Mouse (Mus musculus) heart, embryonic 11.5 days (tissue): Measurements from ENCODE around the gene Lats2. TPM values are rescaled to one million over a fixed set of nuclear protein-coding genes. Genes with fewer than 3 reads are reported as not detected.
"Not testable (repeated sequence)": the region's sequence is repeated elsewhere in the genome, so short reads cannot be mapped to it uniquely, and the experiment has no call there.

ENCODE experiments used
- ATAC-seq: fragments of 200-750 bp; cut with Nextera tagmentation; replicated peaks from 2 replicates; pipeline ENCODE4 v1.8.0; 2017; ENCODE audit warnings: moderate library complexity; ENCODE audit not compliant: insufficient number of reproducible peaks, low FRiP score, low TSS enrichment
- H3K27ac ChIP-seq: fragments of 300-500 bp; sonication (generic); 2 replicates; pipeline ENCODE4 v1.5.1; 2014; ENCODE audit warnings: mild to moderate bottlenecking, low read depth, low read length
- H3K27me3 ChIP-seq: fragments of 300-500 bp; sonication (generic); 2 replicates; pipeline ENCODE4 v1.6.1; 2014; ENCODE audit warnings: mild to moderate bottlenecking, low read length, mixed read lengths; ENCODE audit not compliant: control insufficient read depth, insufficient read depth
- H3K36me3 ChIP-seq: fragments of 300-500 bp; sonication (generic); 2 replicates; pipeline ENCODE4 v1.6.1; 2014; ENCODE audit warnings: mild to moderate bottlenecking, low read length, moderate library complexity, mixed read lengths; ENCODE audit not compliant: control insufficient read depth, insufficient read depth
- H3K4me1 ChIP-seq: fragments of 300-500 bp; sonication (generic); 2 replicates; pipeline ENCODE4 v1.6.1; 2014; ENCODE audit warnings: low read length; ENCODE audit not compliant: control insufficient read depth, insufficient read depth
- H3K4me2 ChIP-seq: fragments of 300-500 bp; sonication (generic); 2 replicates; pipeline ENCODE4 v1.6.1; 2014; ENCODE audit warnings: mild to moderate bottlenecking, moderate library complexity
- H3K4me3 ChIP-seq: fragments of 300-500 bp; sonication (generic); 2 replicates; pipeline ENCODE4 v1.5.1; 2014; ENCODE audit warnings: low read depth, low read length
- H3K9ac ChIP-seq: fragments of 300-500 bp; sonication (generic); 2 replicates; pipeline ENCODE4 v1.6.1; 2014; ENCODE audit warnings: mild to moderate bottlenecking, low read depth, low read length, moderate library complexity
- H3K9me3 ChIP-seq: fragments of 300-500 bp; sonication (generic); replicated peaks from 2 replicates; pipeline ENCODE4 v1.6.1; 2016; ENCODE audit warnings: low read length; ENCODE audit not compliant: control insufficient read depth
- WGBS: fragments of 180-500 bp; shearing (Covaris S2); extraction: QIAGEN DNeasy Blood & Tissue Kit; methylation state at CpG from one replicate; pipeline ENCODE4 v1.1.7; 2014; ENCODE audit not compliant: insufficient replicate concordance; 5-methylcytosine and 5-hydroxymethylcytosine counted together
- polyA plus RNA-seq: library from polyadenylated mRNA; unstranded; fragments of >200 nt; fragmentation: Nextera tagmentation; extraction: Ambion mirVana; gene quantifications from 2 replicates; pipeline ENCODE4 v1.2.1, GENCODE M21; 2014

Gene Lats2
- polyA plus RNA-seq, 1 experiment from 2014 or later, result 18.9 TPM

DNA sequence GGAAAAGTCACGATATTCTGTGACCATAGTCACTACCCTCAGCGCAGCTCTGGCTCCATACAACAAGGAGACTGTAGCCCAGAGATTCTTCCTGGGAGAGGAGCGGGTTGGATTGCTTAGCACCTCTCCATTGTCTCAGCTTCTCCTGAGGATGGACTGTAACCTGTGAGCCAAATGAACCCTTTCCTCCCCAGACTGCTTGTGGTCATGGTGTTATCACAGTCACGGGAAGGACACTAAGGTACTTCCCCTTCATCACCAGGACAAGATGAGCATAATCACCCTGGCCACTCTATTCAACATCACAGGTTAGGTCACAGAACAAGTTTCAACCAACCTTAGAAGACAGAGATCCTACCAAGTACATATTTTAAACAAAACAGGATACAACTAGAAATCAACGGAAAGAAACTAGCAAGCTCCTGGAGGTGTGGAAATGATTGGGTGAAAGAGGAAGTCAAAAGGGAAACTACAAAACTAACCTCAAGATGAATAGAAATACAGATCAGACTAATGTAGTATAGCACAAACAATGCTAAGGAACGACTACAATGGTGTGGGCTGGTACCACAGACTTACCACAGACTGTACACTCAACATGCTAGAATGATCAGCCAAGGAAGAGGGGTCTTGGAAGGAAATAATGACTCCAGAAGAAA, 14.1 kb upstream of the Lats2 start:
- WGBS, result 71% methylated on average over 6 of the region's 6 CpGs
- H3K27ac ChIP-seq, result no peak overlapping the region
- H3K4me3 ChIP-seq, result no peak overlapping the region
- no peaks in the 10 kb centered on the region for H3K36me3 ChIP-seq
- H3K4me1 ChIP-seq, result no peaks in the 10 kb centered on the region
- H3K4me2 ChIP-seq, result no peak overlapping the region
- H3K9me3 ChIP-seq, result no peaks in the 10 kb centered on the region
- no peak for ATAC-seq
- no peak overlapping the region for H3K9ac ChIP-seq
- H3K27me3 ChIP-seq, result no peaks in the 10 kb centered on the region

DNA sequence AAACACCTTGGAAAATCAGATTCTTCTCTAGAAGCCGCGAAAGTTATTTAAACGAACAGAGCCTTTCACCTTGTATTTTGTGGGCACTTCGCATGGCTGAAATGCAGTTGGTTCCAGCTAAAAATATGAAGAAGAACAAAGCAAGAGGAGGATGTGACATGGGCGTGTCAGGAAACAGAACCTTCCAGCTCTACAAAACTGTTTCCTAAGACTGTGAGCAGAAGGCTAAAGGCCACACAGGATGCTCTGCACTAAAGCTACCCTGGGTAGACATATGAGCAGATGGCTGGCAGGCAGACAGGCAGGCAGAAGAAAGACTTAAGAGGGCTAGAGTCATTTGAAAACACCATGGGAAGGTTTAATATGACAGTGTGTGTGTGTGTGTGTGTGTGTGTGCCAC, 10.9 kb upstream of the Lats2 start:
- 94% methylated on average over 5 of the region's 5 CpGs for WGBS
- H3K4me2 ChIP-seq, result no peak overlapping the region
- H3K4me3 ChIP-seq, result no peak overlapping the region
- H3K36me3 ChIP-seq, result no peaks in the 10 kb centered on the region
- no peak overlapping the region for H3K9ac ChIP-seq
- no peak for ATAC-seq
- H3K27ac ChIP-seq, result no peak overlapping the region
- H3K9me3 ChIP-seq, result no peaks in the 10 kb centered on the region
- H3K4me1 ChIP-seq, result no peaks in the 10 kb centered on the region
- H3K27me3 ChIP-seq, result no peaks in the 10 kb centered on the region

DNA sequence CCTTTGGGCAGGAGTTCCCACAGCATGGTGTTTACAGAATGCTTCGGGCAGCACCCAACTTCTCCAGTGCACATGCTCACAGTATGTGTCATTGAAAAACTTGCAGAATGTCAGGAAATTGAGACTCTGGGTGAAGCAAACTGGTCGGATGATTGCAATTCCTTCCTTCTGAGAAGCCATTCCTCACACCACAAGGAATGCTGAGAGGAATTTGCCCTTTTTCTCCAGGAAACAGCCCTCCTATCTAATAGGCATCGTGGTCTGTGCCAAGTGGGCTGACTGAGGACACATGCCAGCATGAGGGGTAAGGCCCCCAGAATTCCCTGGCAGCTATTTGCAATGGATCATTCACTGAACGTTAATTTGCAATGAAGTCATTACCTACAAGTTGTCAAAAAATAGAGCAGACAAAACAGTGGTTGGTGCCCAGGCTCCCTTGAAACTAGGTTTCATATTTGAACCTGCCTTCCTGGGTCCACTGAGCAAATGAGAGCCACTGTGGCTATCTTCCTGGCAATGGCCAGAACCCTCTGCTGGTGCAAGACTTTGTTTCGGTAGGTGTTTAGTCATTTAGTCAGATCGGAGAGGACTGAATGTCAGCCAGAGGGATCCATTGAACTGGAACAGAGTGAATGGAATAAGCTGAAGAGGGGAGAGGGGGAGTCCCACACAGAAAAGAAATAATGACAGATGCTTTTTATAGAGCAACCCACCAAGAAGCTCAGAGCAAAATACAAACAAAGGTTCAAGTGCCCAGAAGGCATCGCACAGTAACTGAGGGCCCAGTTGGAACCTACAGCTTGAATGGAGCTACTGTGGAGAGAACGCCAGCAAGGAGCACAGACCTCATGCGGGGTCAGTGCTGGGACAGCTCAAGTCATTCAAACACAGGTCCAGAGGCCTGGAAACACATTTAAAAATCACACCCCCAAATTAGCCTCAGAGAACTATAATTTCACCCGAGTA, 2.5 kb upstream of the Lats2 start:
- Histone ChIP-seq H3K4me1 (no peaks in the 10 kb centered on the region), H3K4me2 (no peak overlapping the region), H3K9ac (no peak overlapping the region), H3K27me3 (no peaks in the 10 kb centered on the region), H3K36me3 (no peaks in the 10 kb centered on the region), H3K27ac (no peak overlapping the region), H3K9me3 (no peaks in the 10 kb centered on the region), H3K4me3 (no peak overlapping the region)
- WGBS, result 62% methylated on average over 10 of the region's 10 CpGs
- ATAC-seq, result no peak

DNA sequence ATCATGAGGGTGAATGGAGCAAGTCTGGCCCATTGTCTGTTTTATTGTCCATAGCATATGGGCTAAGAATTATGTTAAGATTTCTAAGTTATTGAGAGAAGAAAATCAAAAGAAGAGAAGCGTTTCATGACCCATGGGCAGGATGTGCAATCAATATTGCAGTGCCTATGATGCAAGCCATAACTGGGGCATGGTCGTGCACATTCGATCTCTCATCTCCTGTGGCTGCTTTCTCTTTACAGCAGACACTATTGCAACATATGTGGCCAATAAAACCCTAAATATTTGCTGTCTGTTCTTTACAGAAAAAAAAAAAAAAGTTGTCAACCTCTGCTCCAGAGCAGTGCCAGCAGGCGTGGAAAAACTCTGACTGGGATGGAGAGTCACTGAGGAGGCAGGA, 2.1 kb downstream of the Lats2 start:
- WGBS, result 86% methylated on average over 4 of the region's 4 CpGs
- Histone ChIP-seq H3K4me1 (peaks cover 15% of the 10 kb centered on the region), H3K27me3 (no peaks in the 10 kb centered on the region), H3K4me3 (no peak overlapping the region), H3K9me3 (no peaks in the 10 kb centered on the region), H3K36me3 (no peaks in the 10 kb centered on the region), H3K27ac (no peak overlapping the region), H3K9ac (no peak overlapping the region), H3K4me2 (no peak overlapping the region)
- ATAC-seq, result no peak

DNA sequence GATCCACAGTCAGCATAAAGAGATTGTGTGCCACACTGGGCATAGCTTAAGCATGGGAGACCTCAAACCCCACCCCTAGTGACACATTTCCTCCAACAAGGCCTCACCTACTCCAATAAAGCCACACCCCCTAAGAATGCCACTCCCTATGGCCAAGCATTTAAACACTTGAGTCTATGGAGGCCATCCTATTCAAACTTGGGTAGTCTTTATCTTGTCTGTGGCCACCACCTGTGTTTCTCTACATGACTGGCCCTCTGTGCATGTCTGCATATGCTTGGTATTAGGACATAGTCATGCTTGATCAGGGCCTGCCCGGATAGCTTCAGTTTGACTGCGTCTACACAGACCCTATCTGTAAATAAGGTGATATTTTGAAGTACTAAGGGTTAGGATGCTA, 2.5 kb downstream of the Lats2 start:
- Histone ChIP-seq H3K36me3 (no peaks in the 10 kb centered on the region), H3K9me3 (no peaks in the 10 kb centered on the region), H3K27me3 (no peaks in the 10 kb centered on the region), H3K27ac (no peak overlapping the region), H3K9ac (no peak overlapping the region), H3K4me3 (no peak overlapping the region), H3K4me1 (peaks cover 15% of the 10 kb centered on the region), H3K4me2 (no peak overlapping the region)
- 90% methylated on average over 2 of the region's 2 CpGs for WGBS
- ATAC-seq, result no peak

DNA sequence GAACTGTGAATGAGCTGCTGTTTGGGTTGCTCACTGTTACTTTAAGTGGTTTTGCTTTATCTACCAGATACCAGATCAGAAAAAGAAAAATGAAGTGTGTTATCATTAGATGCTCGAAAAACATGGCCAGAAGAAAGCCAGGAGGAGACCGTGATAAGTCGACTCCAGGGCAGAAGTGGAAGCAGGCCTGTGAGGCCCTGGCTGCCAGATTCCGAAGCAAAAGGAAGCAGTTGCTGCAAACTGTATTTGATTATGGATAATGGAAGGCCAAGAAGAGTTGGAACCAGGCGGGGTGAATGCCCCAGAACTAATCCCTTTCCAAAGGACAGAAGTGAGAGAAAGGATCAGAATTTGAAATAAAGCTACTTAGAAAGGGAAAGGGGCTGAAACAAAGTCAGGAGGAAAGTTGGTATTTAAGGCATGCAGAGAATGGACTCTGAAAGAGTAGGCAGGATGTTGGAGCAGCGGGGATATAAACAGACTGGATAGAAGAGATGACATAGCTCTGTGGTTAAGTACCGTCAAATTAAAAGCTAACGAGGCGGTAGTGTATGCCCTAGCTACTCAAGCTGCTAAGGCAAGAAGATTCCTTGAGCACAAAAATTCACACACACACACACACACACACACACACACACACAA, 4.7 kb downstream of the Lats2 start:
- WGBS, result 4% methylated on average over 9 of the region's 9 CpGs
- H3K4me2 ChIP-seq, result peak overlapping the region; percentile 49
- peaks cover 15% of the 10 kb centered on the region for H3K4me1 ChIP-seq
- no peaks in the 10 kb centered on the region for H3K27me3 ChIP-seq
- peak overlapping the region; percentile 88 for H3K27ac ChIP-seq
- 0 out of 2 replicates have a peak, but pooled peaks have one; percentile 39 for ATAC-seq
- no peak overlapping the region for H3K4me3 ChIP-seq
- H3K9me3 ChIP-seq, result no peaks in the 10 kb centered on the region
- H3K36me3 ChIP-seq, result no peaks in the 10 kb centered on the region
- peak overlapping the region; percentile 53; the same call in 1 of the 2 replicates for H3K9ac ChIP-seq

DNA sequence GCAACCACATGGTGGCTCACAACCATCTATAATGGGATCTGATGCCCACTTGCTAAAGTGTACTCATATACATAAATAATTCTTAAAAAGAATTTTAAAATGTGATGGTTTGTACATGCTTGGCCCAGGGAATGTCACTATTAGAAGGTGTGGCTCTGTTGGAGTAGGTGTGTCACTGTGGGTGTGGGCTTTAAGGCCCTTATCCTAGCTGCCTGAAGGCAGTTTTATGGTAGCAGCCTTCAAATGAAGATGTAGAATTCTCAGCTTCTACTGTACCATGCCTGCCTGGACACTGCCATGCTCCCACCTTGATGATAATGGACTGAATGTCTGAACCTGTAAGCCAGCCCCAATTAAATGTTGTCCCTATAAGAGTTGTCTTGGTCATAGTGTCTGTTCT, 7.2 kb downstream of the Lats2 start:
- not testable (repeated sequence) for H3K9me3 ChIP-seq, ATAC-seq, H3K27ac ChIP-seq, H3K9ac ChIP-seq, H3K4me2 ChIP-seq, H3K4me3 ChIP-seq, H3K36me3 ChIP-seq, H3K27me3 ChIP-seq
- peaks cover 15% of the 10 kb centered on the region for H3K4me1 ChIP-seq

DNA sequence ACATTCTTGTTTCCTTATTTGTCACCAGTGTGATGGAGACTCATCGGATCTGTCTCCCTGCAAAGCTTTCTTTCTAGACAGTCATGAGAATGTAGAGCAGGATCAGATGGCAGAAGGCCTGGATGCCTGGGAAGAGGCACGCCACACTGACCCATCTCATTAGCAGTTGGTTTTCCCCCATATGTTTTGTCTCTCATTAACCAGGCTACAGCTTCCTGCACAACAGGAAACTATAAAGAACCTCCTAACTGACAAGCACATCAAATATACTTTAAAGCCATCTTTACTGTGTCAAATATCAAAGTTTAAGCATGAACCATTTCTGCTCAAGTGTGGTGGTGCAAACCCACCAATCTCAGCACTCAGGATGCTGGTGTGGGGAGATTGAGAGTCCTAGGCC, 8.7 kb downstream of the Lats2 start:
- Histone ChIP-seq H3K9ac (no peak overlapping the region), H3K4me3 (no peak overlapping the region), H3K9me3 (no peaks in the 10 kb centered on the region), H3K4me1 (peaks cover 15% of the 10 kb centered on the region), H3K4me2 (no peak overlapping the region), H3K27me3 (no peaks in the 10 kb centered on the region), H3K36me3 (no peaks in the 10 kb centered on the region), H3K27ac (no peak overlapping the region)
- 53% methylated on average over 2 of the region's 2 CpGs for WGBS
- no peak for ATAC-seq
